Mouse (Mus musculus) forebrain, embryonic 11.5 days (tissue): Measurements from ENCODE around the gene Ttc9c. TPM values are rescaled to one million over a fixed set of nuclear protein-coding genes. Genes with fewer than 3 reads are reported as not detected.
"Not testable (repeated sequence)": the region's sequence is repeated elsewhere in the genome, so short reads cannot be mapped to it uniquely, and the experiment has no call there.

Experiments
- ATAC-seq: fragments of 200-750 bp; cut with Nextera tagmentation; replicated peaks from 2 replicates; pipeline ENCODE4 v1.8.0; 2017; ENCODE audit warnings: moderate TSS enrichment; ENCODE audit not compliant: low FRiP score
- DNase-seq: peaks from one replicate; pipeline ENCODE4 v3.0.0-alpha.2; 2017; ENCODE audit warnings: low spot score
- H3K27ac ChIP-seq: fragments of 300-500 bp; sonication (generic); 2 replicates; pipeline ENCODE4 v1.5.1; 2014; ENCODE audit warnings: low read depth, low read length
- H3K27me3 ChIP-seq: fragments of 300-500 bp; sonication (generic); 2 replicates; pipeline ENCODE4 v1.6.1; 2014; ENCODE audit warnings: mild to moderate bottlenecking, low read length, mixed read lengths; ENCODE audit not compliant: control insufficient read depth, insufficient read depth
- H3K36me3 ChIP-seq: fragments of 300-500 bp; sonication (generic); 2 replicates; pipeline ENCODE4 v1.6.1; 2014; ENCODE audit warnings: mild to moderate bottlenecking, low read length, moderate library complexity, mixed read lengths; ENCODE audit not compliant: control insufficient read depth, insufficient read depth
- H3K4me1 ChIP-seq: fragments of 300-500 bp; sonication (generic); replicated peaks from 2 replicates; pipeline ENCODE4 v1.6.1; 2014; ENCODE audit warnings: low read length, mixed read lengths; ENCODE audit not compliant: control insufficient read depth, insufficient read depth
- H3K4me2 ChIP-seq: fragments of 300-500 bp; sonication (generic); 2 replicates; pipeline ENCODE4 v1.6.1; 2014; ENCODE audit warnings: low read depth, mild to moderate bottlenecking, low read length, moderate library complexity, mixed read lengths; ENCODE audit not compliant: severe bottlenecking
- H3K4me3 ChIP-seq: fragments of 300-500 bp; sonication (generic); 2 replicates; pipeline ENCODE4 v1.5.1; 2014; ENCODE audit warnings: low read depth, low read length
- H3K9ac ChIP-seq: fragments of 300-500 bp; sonication (generic); 2 replicates; pipeline ENCODE4 v1.6.1; 2014; ENCODE audit warnings: low read length
- H3K9me3 ChIP-seq: fragments of 300-500 bp; sonication (generic); 2 replicates; pipeline ENCODE4 v1.6.1; 2016; ENCODE audit warnings: low read length, mixed read lengths; ENCODE audit not compliant: control insufficient read depth
- whole genome bisulfite sequencing: fragments of 180-500 bp; shearing (Covaris S2); extraction: QIAGEN DNeasy Blood & Tissue Kit; methylation state at CpG from one replicate; pipeline ENCODE4 v1.1.7; 2014; 5-methylcytosine and 5-hydroxymethylcytosine counted together
- polyA plus RNA-seq: library from polyadenylated mRNA; unstranded; fragments of >200 nt; fragmentation: Nextera tagmentation; extraction: Ambion mirVana; gene quantifications from 2 replicates; pipeline ENCODE4 v1.2.1, GENCODE M21; 2014

Gene Ttc9c
- polyA plus RNA-seq, 1 experiment from 2014 or later = 80.8 TPM

DNA sequence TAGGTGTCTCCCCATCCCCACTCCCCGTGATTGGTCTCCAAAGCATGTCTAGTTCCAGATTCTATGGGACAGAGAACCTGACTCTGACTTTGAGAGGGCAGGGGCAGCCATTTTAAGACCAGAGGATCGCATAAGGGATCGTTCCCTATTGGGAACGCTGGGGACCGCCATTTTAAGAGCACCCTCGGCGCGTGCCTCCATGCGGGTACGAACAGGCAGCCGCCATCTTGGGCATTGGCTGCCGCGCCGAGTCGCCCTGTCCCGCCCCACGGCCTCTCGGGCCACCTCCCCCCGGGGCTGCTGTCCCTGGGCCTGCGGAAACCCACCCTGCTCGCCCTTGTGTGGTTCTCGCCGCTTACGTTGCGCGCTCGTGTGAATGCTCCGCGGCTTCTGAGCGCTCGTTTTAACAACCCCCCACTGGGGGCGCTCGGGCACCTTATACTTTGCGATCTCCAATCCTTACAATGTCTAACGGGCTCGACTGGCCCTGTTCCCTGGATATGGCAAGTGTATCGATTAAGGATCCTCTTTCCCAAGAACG, 18.2 kb upstream of the Ttc9c start, which contains the start of gene Bscl2:
Gene Bscl2, plus strand, starts transcription at position 217 of the 541 bp plus-strand sequence.
- ATAC-seq (peak; percentile 85), DNase-seq (peak; percentile 91)
- H3K4me1 ChIP-seq = peaks cover 16% of the 10 kb centered on the region
- H3K36me3 ChIP-seq = peaks cover 14% of the 10 kb centered on the region
- peak within 1 kb of the TSS; percentile 87 for H3K9ac ChIP-seq
- H3K4me3 ChIP-seq = peak within 1 kb of the TSS; percentile 47
- peak within 1 kb of the TSS; percentile 95 for H3K27ac ChIP-seq
- no peaks in the 10 kb centered on the region for H3K27me3 ChIP-seq
- no peaks in the 10 kb centered on the region for H3K9me3 ChIP-seq
- WGBS = 1% methylated on average over 38 of the region's 38 CpGs
- peak within 1 kb of the TSS; percentile 91 for H3K4me2 ChIP-seq

DNA sequence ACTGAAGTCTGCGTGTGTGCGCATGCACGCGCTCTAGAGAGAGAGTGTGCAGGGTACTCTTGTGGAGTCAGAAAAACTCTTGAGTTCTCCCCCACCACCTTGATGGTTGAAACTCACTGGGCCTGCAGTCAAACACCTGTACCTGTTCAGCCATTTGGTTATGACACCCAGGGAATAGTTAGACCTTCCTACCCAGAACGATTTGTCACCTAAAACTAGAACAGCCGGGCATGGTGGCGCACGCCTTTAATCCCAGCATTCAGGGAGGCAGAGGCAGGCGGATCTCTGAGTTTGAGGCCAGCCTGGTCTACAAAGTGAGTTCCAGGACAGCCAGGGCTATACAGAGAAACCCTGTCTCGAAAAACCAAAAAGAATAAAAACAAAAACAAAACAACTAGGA, 17.2 kb upstream of the Ttc9c start:
- H3K27me3 ChIP-seq, ATAC-seq, DNase-seq, H3K9ac ChIP-seq, H3K27ac ChIP-seq, H3K4me3 ChIP-seq, H3K9me3 ChIP-seq, H3K4me2 ChIP-seq: not testable (repeated sequence)
- peaks cover 21% of the 10 kb centered on the region for H3K36me3 ChIP-seq
- peaks cover 16% of the 10 kb centered on the region for H3K4me1 ChIP-seq
- WGBS = 95% methylated on average over 10 of the region's 10 CpGs

DNA sequence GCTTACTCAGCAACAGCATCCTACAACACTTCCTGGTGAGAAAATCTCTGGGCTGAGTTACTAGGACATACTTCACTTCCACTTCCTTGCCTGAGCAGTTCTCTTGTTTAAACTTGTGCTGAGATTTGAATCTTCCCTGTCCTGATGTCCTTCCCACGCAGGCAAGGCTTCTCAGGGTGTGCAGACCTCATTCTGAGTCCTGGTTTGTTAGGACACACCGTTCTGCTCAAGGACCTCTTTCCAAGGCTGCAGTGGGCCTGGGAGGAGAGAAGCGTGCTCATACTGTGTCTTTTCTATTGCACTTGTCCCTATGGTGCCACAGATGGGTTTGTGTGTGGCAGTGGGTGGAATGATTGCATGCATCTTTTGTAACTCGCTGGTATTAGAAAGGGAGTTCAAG, 13.8 kb upstream of the Ttc9c start:
- H3K9me3 ChIP-seq = no peaks in the 10 kb centered on the region
- H3K27me3 ChIP-seq = no peaks in the 10 kb centered on the region
- no peak overlapping the region for H3K27ac ChIP-seq
- no peak overlapping the region for H3K9ac ChIP-seq
- ATAC-seq = no peak
- no peak overlapping the region for H3K4me2 ChIP-seq
- H3K4me1 ChIP-seq = no peaks in the 10 kb centered on the region
- peaks cover 34% of the 10 kb centered on the region for H3K36me3 ChIP-seq
- no peak overlapping the region for H3K4me3 ChIP-seq
- DNase-seq = no peak
- 94% methylated on average over 4 of the region's 4 CpGs for WGBS

DNA sequence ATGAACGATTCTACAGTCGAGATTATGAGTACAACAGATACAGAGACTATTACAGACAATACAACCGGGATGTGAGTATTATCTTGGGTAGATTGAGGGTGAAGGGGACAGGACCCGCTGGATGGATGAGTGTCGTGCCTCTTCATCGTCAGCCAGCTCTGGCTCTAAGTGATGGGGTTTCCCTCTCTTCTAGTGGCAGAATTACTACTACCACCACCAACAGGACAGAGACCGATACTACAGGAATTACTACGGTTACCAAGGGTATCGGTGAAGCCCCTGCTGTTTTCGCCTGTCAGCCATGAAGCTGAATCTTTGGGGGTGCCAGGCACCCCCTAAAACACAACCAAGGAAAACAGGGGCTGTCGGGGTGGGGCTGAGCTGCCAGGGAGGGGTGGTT, 12.1 kb upstream of the Ttc9c start:
- H3K27ac ChIP-seq = no peak overlapping the region
- no peaks in the 10 kb centered on the region for H3K4me1 ChIP-seq
- no peak overlapping the region for H3K4me3 ChIP-seq
- peaks cover 48% of the 10 kb centered on the region for H3K36me3 ChIP-seq
- H3K9me3 ChIP-seq = no peaks in the 10 kb centered on the region
- 85% methylated on average over 11 of the region's 11 CpGs for WGBS
- H3K4me2 ChIP-seq = no peak overlapping the region
- DNase-seq (no peak), ATAC-seq (no peak)
- H3K27me3 ChIP-seq = no peaks in the 10 kb centered on the region
- no peak overlapping the region for H3K9ac ChIP-seq

DNA sequence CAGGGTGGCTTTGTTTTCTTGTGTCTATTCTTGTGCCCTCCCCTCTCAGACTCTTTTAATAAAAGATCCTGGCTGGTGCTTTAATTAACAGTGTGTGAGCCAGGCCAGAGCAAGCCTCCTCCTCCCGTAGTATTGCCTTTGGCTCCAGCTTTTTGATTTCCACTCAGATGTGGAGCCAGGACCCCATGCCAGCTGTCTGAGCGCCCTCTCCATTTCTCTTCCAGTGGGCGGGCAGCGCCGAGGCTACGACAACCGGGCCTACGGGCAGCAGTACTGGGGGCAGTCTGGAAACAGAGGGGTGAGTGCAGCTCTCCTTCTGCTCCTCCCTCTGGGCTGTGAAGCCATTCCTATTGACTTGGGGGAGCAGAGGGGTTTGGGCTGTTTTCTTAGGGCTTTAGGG, 11.5 kb upstream of the Ttc9c start:
- peaks cover 51% of the 10 kb centered on the region for H3K36me3 ChIP-seq
- 94% methylated on average over 8 of the region's 8 CpGs for WGBS
- ATAC-seq = no peak
- no peak overlapping the region for H3K4me3 ChIP-seq
- no peak overlapping the region for H3K4me2 ChIP-seq
- DNase-seq = no peak
- H3K27ac ChIP-seq = no peak overlapping the region
- H3K9me3 ChIP-seq = no peaks in the 10 kb centered on the region
- H3K27me3 ChIP-seq = no peaks in the 10 kb centered on the region
- H3K9ac ChIP-seq = no peak overlapping the region
- H3K4me1 ChIP-seq = no peaks in the 10 kb centered on the region

- WGBS = 94% methylated on average over 8 of the region's 8 CpGs
- Histone ChIP-seq H3K4me1 (no peaks in the 10 kb centered on the region), H3K36me3 (peaks cover 58% of the 10 kb centered on the region)
Measured at GRCm38 (mm10) chr19:8829660-8830059, 10.5 kb upstream of the Ttc9c start, which contains the start of gene AC129217.1. Gene AC129217.1 (plus strand): TSS chr19:8829773.

DNA sequence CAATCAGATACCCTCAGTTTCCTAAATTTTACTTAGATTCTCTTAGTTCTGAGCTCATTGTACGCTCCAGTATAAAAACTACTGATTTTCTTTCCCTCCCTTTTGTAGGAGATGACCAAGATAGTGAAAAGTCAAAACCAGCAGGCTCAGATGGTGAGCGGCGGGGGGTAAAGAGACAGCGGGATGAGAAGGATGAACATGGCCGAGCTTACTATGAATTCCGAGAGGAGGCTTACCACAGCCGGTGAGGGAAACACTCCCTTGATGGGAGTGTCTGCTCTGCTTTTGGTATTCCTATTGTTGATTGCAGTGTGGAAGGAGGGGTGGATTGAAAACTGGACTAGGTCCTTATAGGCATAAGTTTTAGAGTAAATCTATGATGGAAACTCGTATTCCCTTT, 3.6 kb upstream of the Ttc9c start:
- ATAC-seq (no peak), DNase-seq (no peak)
- H3K4me2 ChIP-seq = peak overlapping the region; percentile 79
- H3K27ac ChIP-seq = no peak overlapping the region
- H3K9ac ChIP-seq = peak overlapping the region; percentile 23; the same call in 1 of the 2 replicates
- peaks cover 27% of the 10 kb centered on the region for H3K36me3 ChIP-seq
- peaks cover 12% of the 10 kb centered on the region; the same call in 1 of the 2 replicates for H3K4me1 ChIP-seq
- H3K9me3 ChIP-seq = no peaks in the 10 kb centered on the region
- no peaks in the 10 kb centered on the region for H3K27me3 ChIP-seq
- peak overlapping the region; percentile 100; the same call in 1 of the 2 replicates for H3K4me3 ChIP-seq
- WGBS = 86% methylated on average over 8 of the region's 8 CpGs

More at GRCm38 (mm10) chr19:8829660-8830059, 10.5 kb upstream of the Ttc9c start, which contains the start of gene AC129217.1:
- ATAC-seq = no peak
- H3K4me3 ChIP-seq = no peak within 1 kb of the TSS
- no peak within 1 kb of the TSS for H3K9ac ChIP-seq
- no peak within 1 kb of the TSS for H3K27ac ChIP-seq
- DNase-seq = no peak
- no peak within 1 kb of the TSS for H3K4me2 ChIP-seq
- no peaks in the 10 kb centered on the region for H3K9me3 ChIP-seq
- no peaks in the 10 kb centered on the region for H3K27me3 ChIP-seq

- H3K27me3 ChIP-seq = no peaks in the 10 kb centered on the region
- no peaks in the 10 kb centered on the region for H3K9me3 ChIP-seq
- no peak for ATAC-seq
- H3K27ac ChIP-seq = peak overlapping the region; percentile 99; the same call in 1 of the 2 replicates
- 3% methylated on average over 7 of the region's 7 CpGs for WGBS
- peak overlapping the region; percentile 98 for H3K9ac ChIP-seq
- peaks cover 20% of the 10 kb centered on the region for H3K4me1 ChIP-seq
- peaks cover 15% of the 10 kb centered on the region for H3K36me3 ChIP-seq
- peak overlapping the region; percentile 79 for H3K4me2 ChIP-seq
- no peak for DNase-seq
- H3K4me3 ChIP-seq = peak overlapping the region; percentile 100
Measured at GRCm38 (mm10) chr19:8821146-8821545, 2.0 kb upstream of the Ttc9c start.

GRCm38 (mm10) chr19:8820424-8820956, 1.4 kb upstream of the Ttc9c start:
- H3K4me1 ChIP-seq = peaks cover 20% of the 10 kb centered on the region
- ATAC-seq = peak; percentile 29
- peaks cover 12% of the 10 kb centered on the region; the same call in 1 of the 2 replicates for H3K36me3 ChIP-seq
- no peak for DNase-seq
- no peaks in the 10 kb centered on the region for H3K27me3 ChIP-seq
- H3K4me3 ChIP-seq = peak overlapping the region; percentile 100
- under 1% methylated on average over 48 of the region's 48 CpGs for WGBS
- H3K4me2 ChIP-seq = peak overlapping the region; percentile 79
- H3K9me3 ChIP-seq = no peaks in the 10 kb centered on the region
- peak overlapping the region; percentile 99 for H3K27ac ChIP-seq
- H3K9ac ChIP-seq = peak overlapping the region; percentile 98
